Mouse (Mus musculus) brain, embryonic 14.5 days (tissue): ENCODE results near the gene Mki67.

Experiments used
- CTCF ChIP-seq: fragments of 200-500 bp; IDR thresholded peaks from 2 replicates; pipeline ENCODE4 v1.5.1; 2012; ENCODE audit warnings: inconsistent platforms, mild to moderate bottlenecking, moderate library complexity, borderline replicate concordance; ENCODE audit not compliant: insufficient read depth, insufficient read length; ENCODE audit errors: extremely low read depth
- POLR2A ChIP-seq: fragments of 200-500 bp; IDR thresholded peaks from 2 replicates; pipeline ENCODE4 v1.6.1; 2012; ENCODE audit warnings: mild to moderate bottlenecking, inconsistent platforms, borderline replicate concordance; ENCODE audit not compliant: poor library complexity, insufficient read depth, insufficient read length, severe bottlenecking; ENCODE audit errors: extremely low read depth

GRCm38 (mm10) chr7:135734379-135734778 lies 18.2 kb upstream of the Mki67 start:
- no peak for TF ChIP-seq POLR2A
- TF ChIP-seq CTCF: no peak
